Mouse (Mus musculus): ENCODE measurements at regions not wholly inside any gene's neighbourhood (a gene's known extent, or its start where the extent isn't known, plus 50 kb on each side); places are given as distances from the start of the nearest gene placed in this dataset.

GRCm38 (mm10) chr5:53381492-53382199 is 84.3 kb upstream of the Rbpj start:
- no peaks in the 10 kb centered on the region for H3K79me3 ChIP-seq (ENCODE audit: low read depth)
- peak; percentile 37 for TF ChIP-seq MAX (IDR thresholded peaks at IDR 0.05)
- TF ChIP-seq FOSL1 (IDR thresholded peaks at IDR 0.05; ENCODE audit: insufficient read depth, low read length, poor library complexity, severe bottlenecking) = no peak
- no peaks in the 10 kb centered on the region for H3K36me3 ChIP-seq (ENCODE audit: control insufficient read depth, insufficient read depth)
- H3K27me3 ChIP-seq (ENCODE audit: control insufficient read depth, insufficient read depth, insufficient read length) = no peaks in the 10 kb centered on the region
- no peaks in the 10 kb centered on the region for H3K79me2 ChIP-seq (ENCODE audit: control insufficient read depth, insufficient read depth)
- H3K4me3 ChIP-seq (ENCODE audit: insufficient read depth, poor library complexity, severe bottlenecking) = no peak overlapping the region
- no peak overlapping the region for H3ac ChIP-seq (ENCODE audit: control insufficient read depth, insufficient read length, low read depth)

GRCm38 (mm10) chr5:53384026-53384425 is 81.9 kb upstream of the Rbpj start:
- Histone ChIP-seq H3K36me3 (ENCODE audit: control insufficient read depth, insufficient read depth) (no peaks in the 10 kb centered on the region), H3ac (ENCODE audit: control insufficient read depth, insufficient read length, low read depth) (no peak overlapping the region), H3K27me3 (ENCODE audit: control insufficient read depth, insufficient read depth, insufficient read length) (no peaks in the 10 kb centered on the region), H3K4me3 (ENCODE audit: insufficient read depth, poor library complexity, severe bottlenecking) (no peak overlapping the region), H3K79me2 (ENCODE audit: control insufficient read depth, insufficient read depth) (no peaks in the 10 kb centered on the region), H3K79me3 (ENCODE audit: low read depth) (no peaks in the 10 kb centered on the region)
- TF ChIP-seq MYOG (IDR thresholded peaks at IDR 0.05; ENCODE audit: control insufficient read depth, extremely low read depth, insufficient read length) (no peak), MAX (IDR thresholded peaks at IDR 0.05) (no peak), CEBPB (IDR thresholded peaks at IDR 0.05; ENCODE audit: low read depth) (no peak), USF1 (IDR thresholded peaks at IDR 0.05; ENCODE audit: low read depth) (no peak), MYOD1 (IDR thresholded peaks at IDR 0.05; ENCODE audit: control insufficient read depth, insufficient read length, low read depth) (no peak), CTCF (IDR thresholded peaks at IDR 0.05; ENCODE audit: control insufficient read depth, insufficient read depth, insufficient read length) (no peak), FOSL1 (IDR thresholded peaks at IDR 0.05; ENCODE audit: insufficient read depth, low read length, poor library complexity, severe bottlenecking) (no peak)

GRCm38 (mm10) chr5:53385513-53386148 is 80.3 kb upstream of the Rbpj start:
- Histone ChIP-seq H3K4me3 (ENCODE audit: insufficient read depth, poor library complexity, severe bottlenecking) (no peak overlapping the region), H3ac (ENCODE audit: control insufficient read depth, insufficient read length, low read depth) (no peak overlapping the region), H3K79me2 (ENCODE audit: control insufficient read depth, insufficient read depth) (no peaks in the 10 kb centered on the region), H3K27me3 (ENCODE audit: control insufficient read depth, insufficient read depth, insufficient read length) (no peaks in the 10 kb centered on the region), H3K79me3 (ENCODE audit: low read depth) (no peaks in the 10 kb centered on the region), H3K36me3 (ENCODE audit: control insufficient read depth, insufficient read depth) (no peaks in the 10 kb centered on the region)
- TF ChIP-seq FOSL1 (IDR thresholded peaks at IDR 0.05; ENCODE audit: insufficient read depth, low read length, poor library complexity, severe bottlenecking) (no peak), MYOG (IDR thresholded peaks at IDR 0.05; ENCODE audit: control insufficient read depth, extremely low read depth, insufficient read length) (no peak), USF1 (IDR thresholded peaks at IDR 0.05; ENCODE audit: low read depth) (no peak), MYOD1 (IDR thresholded peaks at IDR 0.05; ENCODE audit: control insufficient read depth, insufficient read length, low read depth) (no peak), CEBPB (IDR thresholded peaks at IDR 0.05; ENCODE audit: low read depth) (peak; percentile 20), CTCF (IDR thresholded peaks at IDR 0.05; ENCODE audit: control insufficient read depth, insufficient read depth, insufficient read length) (no peak)

GRCm38 (mm10) chr5:53393571-53393970 is 72.4 kb upstream of the Rbpj start:
- no peaks in the 10 kb centered on the region for H3K36me3 ChIP-seq (ENCODE audit: control insufficient read depth, insufficient read depth)
- H3K4me3 ChIP-seq (ENCODE audit: insufficient read depth, poor library complexity, severe bottlenecking) = no peak overlapping the region
- H3ac ChIP-seq (ENCODE audit: control insufficient read depth, insufficient read length, low read depth) = no peak overlapping the region
- no peaks in the 10 kb centered on the region for H3K79me2 ChIP-seq (ENCODE audit: control insufficient read depth, insufficient read depth)
- TF ChIP-seq MYOD1 (IDR thresholded peaks at IDR 0.05; ENCODE audit: control insufficient read depth, insufficient read length, low read depth) (no peak), MYOG (IDR thresholded peaks at IDR 0.05; ENCODE audit: control insufficient read depth, extremely low read depth, insufficient read length) (no peak), MAX (IDR thresholded peaks at IDR 0.05) (no peak), USF1 (IDR thresholded peaks at IDR 0.05; ENCODE audit: low read depth) (no peak), FOSL1 (IDR thresholded peaks at IDR 0.05; ENCODE audit: insufficient read depth, low read length, poor library complexity, severe bottlenecking) (no peak), CTCF (IDR thresholded peaks at IDR 0.05; ENCODE audit: control insufficient read depth, insufficient read depth, insufficient read length) (no peak), CEBPB (IDR thresholded peaks at IDR 0.05; ENCODE audit: low read depth) (no peak)
- no peaks in the 10 kb centered on the region for H3K79me3 ChIP-seq (ENCODE audit: low read depth)
- H3K27me3 ChIP-seq (ENCODE audit: control insufficient read depth, insufficient read depth, insufficient read length) = no peaks in the 10 kb centered on the region

GRCm38 (mm10) chr5:53394560-53394959 is 71.4 kb upstream of the Rbpj start:
- Histone ChIP-seq H3K79me3 (ENCODE audit: low read depth) (no peaks in the 10 kb centered on the region), H3K36me3 (ENCODE audit: control insufficient read depth, insufficient read depth) (no peaks in the 10 kb centered on the region), H3K79me2 (ENCODE audit: control insufficient read depth, insufficient read depth) (no peaks in the 10 kb centered on the region), H3ac (ENCODE audit: control insufficient read depth, insufficient read length, low read depth) (no peak overlapping the region), H3K27me3 (ENCODE audit: control insufficient read depth, insufficient read depth, insufficient read length) (no peaks in the 10 kb centered on the region), H3K4me3 (ENCODE audit: insufficient read depth, poor library complexity, severe bottlenecking) (no peak overlapping the region)
- TF ChIP-seq CEBPB (IDR thresholded peaks at IDR 0.05; ENCODE audit: low read depth) (no peak), CTCF (IDR thresholded peaks at IDR 0.05; ENCODE audit: control insufficient read depth, insufficient read depth, insufficient read length) (no peak), FOSL1 (IDR thresholded peaks at IDR 0.05; ENCODE audit: insufficient read depth, low read length, poor library complexity, severe bottlenecking) (no peak), USF1 (IDR thresholded peaks at IDR 0.05; ENCODE audit: low read depth) (no peak), MAX (IDR thresholded peaks at IDR 0.05) (no peak), MYOD1 (IDR thresholded peaks at IDR 0.05; ENCODE audit: control insufficient read depth, insufficient read length, low read depth) (no peak), MYOG (IDR thresholded peaks at IDR 0.05; ENCODE audit: control insufficient read depth, extremely low read depth, insufficient read length) (no peak)

Measured in C2C12 (cell line).